Mouse (Mus musculus) CD4-positive naive resting alpha-beta T cell, adult 76 days (primary cell): ENCODE results near the gene Cep128. TPM values are rescaled to one million over a fixed set of nuclear protein-coding genes. Genes with fewer than 3 reads are reported as not detected.

ENCODE experiments used
- total RNA-seq: library from RNA; stranded (reverse); gene quantifications from one replicate; pipeline ENCODE4 v1.2.4, GENCODE M21; 2023

The Cep128 gene
- total RNA-seq = 16.8 TPM

DNA sequence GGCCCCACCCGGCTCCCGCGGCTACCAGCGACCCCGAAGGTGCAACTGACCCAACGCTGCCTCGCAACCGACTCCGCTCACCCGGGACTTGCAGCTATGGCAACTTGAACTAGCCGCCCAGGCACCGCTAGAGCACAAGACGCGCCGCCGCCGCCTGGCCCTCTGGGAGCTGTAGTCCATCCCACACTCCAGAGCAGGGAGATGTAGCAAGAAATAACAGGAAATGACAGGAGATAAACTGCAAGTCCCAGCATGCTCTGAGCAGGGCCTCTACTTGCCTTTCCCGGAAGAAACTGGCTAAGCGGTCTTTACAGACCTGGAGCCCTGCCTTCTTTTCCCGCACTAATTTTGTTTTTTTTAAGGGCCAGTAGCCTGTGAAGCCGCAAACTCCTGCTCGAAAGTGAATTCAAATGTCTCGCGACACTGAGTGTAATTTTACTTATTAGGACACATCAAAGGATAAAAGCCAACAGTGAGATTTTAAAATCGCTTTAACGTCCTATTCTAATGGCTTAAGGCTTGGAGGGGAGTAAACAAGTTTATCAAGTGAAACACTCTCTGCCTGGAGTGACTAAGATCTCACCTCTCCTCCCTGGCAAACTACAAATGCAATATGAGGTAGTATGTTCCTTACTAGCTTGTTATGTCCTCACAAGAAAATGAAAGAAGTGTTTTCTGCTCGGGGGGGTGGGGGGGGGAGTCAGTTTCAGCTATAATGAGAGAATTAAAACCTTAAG, at the start of gene Cep128, which contains the start of gene Tshr:
Gene Cep128, minus strand, starts transcription at position 129 of the 737 bp plus-strand sequence.
Gene Tshr, plus strand, starts transcription at position 283 of the 737 bp plus-strand sequence.

Other genes starting within 250 kb of the Cep128 start
- gene Tshr, start 154 bp upstream of the Cep128 start, total RNA-seq = not detected
- gene Gtf2a1, start 206.1 kb upstream of the Cep128 start, total RNA-seq = 32.3 TPM